Mouse (Mus musculus): ENCODE measurements around the gene Hist1h3f.
A peak's percentile ranks its signal among the peaks of the same experiment; 100 is the strongest.

Gene Hist1h3f

DNA sequence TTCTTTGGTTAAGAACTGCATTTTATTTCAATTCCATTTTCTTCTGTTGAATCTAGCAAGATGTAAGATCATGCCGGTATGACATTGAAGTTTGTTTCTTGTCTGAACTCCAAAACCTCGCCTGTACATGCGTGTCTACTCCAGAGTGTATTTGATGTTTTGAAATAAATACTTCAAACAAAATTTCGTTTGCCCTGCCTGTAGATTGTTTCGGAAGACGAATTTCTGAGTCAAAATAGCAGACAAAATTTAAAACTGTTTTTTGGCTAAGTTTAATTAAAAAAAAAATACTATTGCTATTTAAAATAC, 25.6 kb upstream of the Hist1h3f start:
- no peak for DNase-seq (ENCODE audit: low spot score)

DNA sequence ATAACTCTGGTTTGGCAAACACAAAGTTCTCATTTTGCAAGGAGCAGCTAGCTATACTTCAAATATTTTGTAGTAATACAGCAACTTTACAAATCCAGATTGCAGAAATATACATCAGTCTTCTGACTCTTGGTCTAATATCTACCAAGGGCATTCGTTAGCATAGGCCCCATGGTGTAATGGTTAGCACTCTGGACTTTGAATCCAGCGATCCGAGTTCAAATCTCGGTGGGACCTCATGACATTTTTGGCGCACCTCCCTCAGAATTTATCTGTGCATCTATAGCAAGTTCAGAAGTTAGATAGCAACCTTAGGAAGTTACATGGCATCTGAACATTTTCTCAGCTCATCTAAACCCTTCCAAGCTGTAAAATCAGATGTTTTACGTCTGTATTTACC, 25.0 kb upstream of the Hist1h3f start:
- peak; percentile 71 for DNase-seq (ENCODE audit: low spot score)

DNA sequence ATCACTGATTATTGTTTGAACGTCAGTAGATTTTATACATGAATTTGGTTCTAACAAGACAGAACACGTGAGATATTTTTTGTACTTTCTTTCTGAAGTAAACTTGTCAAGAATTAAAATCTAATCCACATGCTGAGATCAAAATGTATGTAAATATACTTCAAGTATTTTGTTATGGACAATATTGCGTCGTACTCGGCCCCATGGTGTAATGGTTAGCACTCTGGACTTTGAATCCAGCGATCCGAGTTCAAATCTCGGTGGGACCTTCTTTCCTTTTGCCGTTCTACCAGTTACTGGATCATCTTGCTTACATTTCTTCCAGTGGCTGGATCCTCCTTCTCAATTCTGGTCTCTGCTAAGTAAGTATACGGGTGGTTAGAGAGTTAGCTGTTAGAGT, 24.4 kb upstream of the Hist1h3f start:
- peak; percentile 67 for DNase-seq (ENCODE audit: low spot score)

- no peak for DNase-seq (ENCODE audit: low spot score)
These were observed 22.1 kb upstream of the Hist1h3f start for GRCm38 (mm10) chr13:23521703-23522102.

DNA sequence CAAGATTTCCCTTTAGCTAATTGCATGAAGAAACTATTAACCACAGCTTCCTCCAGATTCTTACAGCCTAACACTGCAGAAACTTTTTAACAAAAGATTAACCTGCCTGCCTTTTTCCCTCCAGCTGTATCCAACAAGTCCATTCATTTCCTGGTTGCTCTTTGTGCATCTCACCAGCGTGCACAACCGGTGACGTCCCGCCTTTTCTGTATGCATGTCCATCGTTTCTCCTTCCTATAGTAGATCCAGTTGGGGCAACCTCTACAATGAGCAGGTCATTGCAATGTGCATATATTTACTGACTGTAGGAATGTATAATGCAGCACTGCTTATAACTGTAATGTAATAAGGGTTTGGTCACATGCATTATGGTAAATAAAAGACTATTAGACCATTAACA, 19.9 kb upstream of the Hist1h3f start:
- no peak for DNase-seq (ENCODE audit: low spot score)

GRCm38 (mm10) chr13:23524654-23525053, 19.2 kb upstream of the Hist1h3f start:
- no peak for DNase-seq (ENCODE audit: low spot score)

DNA sequence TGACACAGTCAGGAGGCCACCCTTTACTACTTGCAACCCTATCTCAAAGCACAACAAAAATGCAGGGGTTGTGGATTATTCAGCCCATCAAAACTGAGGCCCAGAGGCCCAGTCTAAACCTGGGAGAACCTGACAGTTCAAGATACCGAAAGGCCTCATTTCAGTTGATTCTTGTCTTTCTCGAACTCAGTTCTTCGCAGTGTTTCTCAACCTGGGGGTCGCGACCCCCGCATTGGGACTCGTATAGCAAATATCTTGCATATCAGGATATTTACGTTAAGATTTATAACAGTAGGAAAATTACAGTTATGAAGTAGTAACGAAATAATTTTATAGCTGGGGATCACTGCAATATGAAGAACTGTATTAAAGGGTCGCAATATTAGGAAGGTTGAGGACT, 18.0 kb upstream of the Hist1h3f start:
- DNase-seq (ENCODE audit: low spot score), result no peak

DNA sequence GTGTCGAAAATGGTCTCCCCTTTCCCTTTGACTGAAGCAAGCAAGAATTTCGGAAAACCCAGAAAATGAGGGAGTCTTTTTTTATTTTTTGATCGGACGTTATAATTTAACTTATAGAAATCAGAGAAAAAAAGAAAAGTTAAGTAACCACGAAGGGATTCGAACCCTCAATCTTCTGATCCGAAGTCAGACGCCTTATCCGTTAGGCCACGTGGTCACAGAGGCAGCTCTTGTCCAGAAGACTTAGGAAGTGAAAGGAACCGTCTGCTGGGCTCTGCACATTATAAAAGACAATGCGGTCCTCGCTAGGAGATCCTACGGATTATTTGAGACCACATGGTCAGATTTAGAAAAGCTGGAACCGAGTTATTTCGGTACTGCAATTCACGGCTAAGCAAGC, 17.5 kb upstream of the Hist1h3f start:
- DNase-seq (ENCODE audit: low spot score), result peak; percentile 91

GRCm38 (mm10) chr13:23529005-23529404, 14.8 kb upstream of the Hist1h3f start:
- no peak for DNase-seq (ENCODE audit: low spot score)

GRCm38 (mm10) chr13:23529480-23530165, 14.2 kb upstream of the Hist1h3f start:
- no peak for DNase-seq (ENCODE audit: low spot score)

- peak; percentile 81 for DNase-seq (ENCODE audit: low spot score)
These were observed 13.5 kb upstream of the Hist1h3f start for GRCm38 (mm10) chr13:23530181-23530900.

DNA sequence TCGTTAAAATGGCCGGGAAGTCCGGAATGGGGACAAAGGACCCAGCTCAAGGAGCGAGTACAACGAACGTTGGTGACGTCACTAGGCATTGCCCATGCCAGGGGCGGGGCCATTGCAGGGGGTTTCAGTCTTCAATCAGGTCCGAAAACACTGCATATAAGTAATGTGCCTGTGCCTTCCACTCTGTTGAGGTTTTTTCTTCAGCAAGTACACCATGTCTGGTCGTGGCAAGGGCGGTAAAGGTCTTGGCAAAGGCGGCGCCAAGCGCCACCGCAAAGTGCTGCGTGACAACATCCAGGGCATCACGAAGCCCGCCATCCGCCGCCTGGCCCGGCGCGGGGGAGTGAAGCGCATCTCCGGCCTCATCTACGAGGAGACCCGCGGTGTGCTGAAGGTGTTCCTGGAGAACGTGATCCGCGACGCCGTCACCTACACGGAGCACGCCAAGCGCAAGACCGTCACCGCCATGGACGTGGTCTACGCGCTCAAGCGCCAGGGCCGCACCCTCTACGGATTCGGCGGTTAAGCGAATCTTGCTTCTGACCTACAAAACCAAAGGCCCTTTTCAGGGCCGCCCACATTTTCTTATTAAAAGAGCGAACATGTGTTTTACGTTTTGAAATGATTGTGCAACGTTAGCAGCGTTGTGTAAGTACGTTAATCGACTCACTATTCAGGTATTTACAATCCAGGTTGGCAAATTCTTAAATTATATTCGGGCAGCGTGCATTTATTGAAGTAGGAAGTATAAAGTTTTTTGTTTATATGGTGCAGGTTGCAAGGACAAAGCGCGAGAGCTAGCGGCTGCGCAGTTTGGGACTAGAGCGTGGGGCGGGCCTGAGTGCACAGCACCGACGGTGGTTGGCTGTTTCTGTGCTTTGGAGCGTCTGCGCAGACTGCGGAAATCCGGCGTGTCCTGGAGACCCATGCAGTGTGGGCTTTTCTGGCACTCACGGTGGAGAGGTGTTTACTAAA, 12.7 kb upstream of the Hist1h3f start, which contains the start of gene Hist1h4h:
Gene Hist1h4h, plus strand, starts transcription at position 150 of the 975 bp plus-strand sequence.
- DNase-seq (ENCODE audit: low spot score), result peak; percentile 98

DNA sequence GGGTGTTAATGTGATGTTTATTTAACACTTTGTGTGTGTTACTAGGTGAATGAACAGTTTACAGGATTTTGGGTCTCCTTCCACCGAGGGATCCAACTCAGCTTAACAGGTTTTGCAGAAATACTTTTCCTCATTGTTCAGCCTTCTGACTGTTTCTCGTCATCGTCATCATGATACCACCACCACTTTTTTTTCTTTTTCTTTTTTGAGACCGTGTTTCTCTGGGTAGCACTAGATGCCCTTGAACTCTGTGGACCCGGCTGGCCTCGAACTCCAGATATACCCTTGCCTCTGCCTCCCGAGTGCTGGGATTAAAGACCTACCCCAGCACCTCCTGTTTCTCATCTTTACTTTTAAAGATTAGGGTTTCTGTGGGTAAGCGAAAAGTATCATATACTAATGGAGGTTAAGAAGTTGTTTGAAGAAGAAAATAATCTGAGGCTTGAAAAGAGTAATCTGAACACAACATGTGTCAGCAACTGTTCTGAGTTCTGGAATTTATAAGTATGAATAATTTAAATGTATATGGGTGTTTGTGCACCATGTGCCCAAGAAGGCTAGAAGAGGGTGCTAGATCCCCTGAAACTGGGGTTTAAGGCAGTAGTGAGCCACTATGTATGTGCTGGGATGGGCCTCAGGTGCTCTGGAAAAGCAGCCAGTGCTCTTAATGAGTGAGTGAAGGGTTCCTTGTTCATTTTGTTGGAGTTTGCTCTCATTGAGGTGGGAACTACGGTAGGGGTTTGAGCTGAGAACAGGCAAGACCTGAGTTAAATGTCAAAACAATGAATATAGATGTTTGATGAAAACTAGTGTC, 11.4 kb upstream of the Hist1h3f start:
- no peak for DNase-seq (ENCODE audit: low spot score)

DNA sequence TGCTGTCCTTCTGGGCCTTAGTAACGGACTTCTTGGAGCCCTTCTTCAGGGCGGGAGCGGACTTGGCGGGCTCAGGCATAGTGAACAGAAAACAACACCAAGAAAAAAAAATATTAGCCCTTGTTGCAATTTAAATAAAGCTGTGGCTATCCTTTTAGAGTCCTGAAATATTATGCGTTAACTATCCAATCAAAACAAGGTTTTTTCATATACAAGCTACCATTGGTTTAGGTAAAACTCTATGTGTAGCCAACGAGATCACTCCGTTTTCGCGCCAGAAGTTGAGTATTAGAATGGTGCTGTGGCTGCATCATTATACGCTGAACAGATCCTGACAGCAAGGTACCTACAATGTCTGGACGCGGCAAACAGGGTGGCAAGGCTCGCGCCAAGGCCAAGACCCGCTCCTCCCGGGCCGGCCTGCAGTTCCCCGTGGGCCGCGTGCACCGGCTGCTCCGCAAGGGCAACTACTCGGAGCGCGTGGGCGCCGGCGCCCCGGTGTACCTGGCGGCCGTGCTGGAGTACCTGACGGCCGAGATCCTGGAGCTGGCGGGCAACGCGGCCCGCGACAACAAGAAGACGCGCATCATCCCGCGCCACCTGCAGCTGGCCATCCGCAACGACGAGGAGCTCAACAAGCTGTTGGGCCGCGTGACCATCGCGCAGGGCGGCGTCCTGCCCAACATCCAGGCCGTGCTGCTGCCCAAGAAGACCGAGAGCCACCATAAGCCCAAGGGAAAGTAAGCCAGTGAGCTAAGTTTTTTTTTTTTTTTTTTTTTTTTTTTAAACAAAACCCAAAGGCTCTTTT, 10.1 kb upstream of the Hist1h3f start, which contains the start of gene Hist1h2af:
Gene Hist1h2af, plus strand, starts transcription at position 347 of the 808 bp plus-strand sequence.
- peak; percentile 77 for DNase-seq (ENCODE audit: low spot score)

DNA sequence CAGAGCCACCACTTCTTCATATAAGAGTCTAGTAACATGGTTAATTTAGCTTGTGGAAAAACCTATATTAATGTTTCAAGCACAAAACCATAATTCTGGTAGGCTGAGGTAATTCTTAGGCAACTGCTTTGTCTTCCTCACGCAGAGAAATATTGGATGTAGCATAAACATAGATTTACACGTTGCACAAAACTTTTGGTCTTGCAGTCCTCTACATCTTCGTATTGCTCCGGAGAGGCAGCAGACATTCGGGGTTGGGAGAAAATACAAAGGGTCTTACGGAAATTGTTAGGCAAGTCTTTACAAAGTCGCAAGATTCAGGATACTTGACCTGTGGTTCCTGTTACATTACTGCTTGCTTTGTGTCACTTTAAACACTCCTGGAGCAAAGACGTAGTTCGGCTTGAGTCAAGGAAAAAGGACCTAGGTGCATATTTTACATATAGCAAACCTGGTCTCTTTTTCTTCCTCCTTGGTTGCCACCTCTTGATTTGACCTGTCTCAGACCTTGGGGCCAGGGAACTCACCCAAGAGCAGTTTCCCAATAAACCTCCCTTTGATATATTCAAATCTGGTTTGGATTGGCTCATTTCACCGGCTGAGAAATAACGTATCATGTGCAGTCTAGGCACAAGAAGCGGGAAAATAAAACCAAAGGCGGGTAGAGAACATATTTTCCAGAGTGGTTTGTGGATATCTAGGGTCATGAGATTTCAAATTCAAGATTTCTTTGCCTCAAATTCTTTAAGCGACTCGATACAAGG, 9.3 kb upstream of the Hist1h3f start:
- no peak for DNase-seq (ENCODE audit: low spot score)

GRCm38 (mm10) chr13:23535137-23536075, 8.4 kb upstream of the Hist1h3f start, which contains the start of gene Hist1h3g:
Hist1h3g (plus strand) TSS chr13:23535422.
- peak; percentile 91 for DNase-seq (ENCODE audit: low spot score)

GRCm38 (mm10) chr13:23536076-23536822, 7.6 kb upstream of the Hist1h3f start:
- no peak for DNase-seq (ENCODE audit: low spot score)

All from left cerebral cortex, adult 11 months (tissue).